Mouse (Mus musculus) hindbrain, embryonic 11.5 days (tissue): ENCODE measurements around the gene Clptm1l. TPM values are rescaled to one million over a fixed set of nuclear protein-coding genes. Genes with fewer than 3 reads are reported as not detected.

Source experiments
- ATAC-seq: fragments of 200-750 bp; cut with Nextera tagmentation; 2 replicates; pipeline ENCODE4 v1.8.0; 2017; ENCODE audit warnings: mild to moderate bottlenecking, moderate TSS enrichment, moderate library complexity; ENCODE audit not compliant: low FRiP score
- DNase-seq: peaks from one replicate; pipeline ENCODE4 v3.0.0-alpha.2; 2015; ENCODE audit warnings: low spot score
- H3K27ac ChIP-seq: fragments of 300-500 bp; sonication (generic); 2 replicates; pipeline ENCODE4 v1.5.1; 2014; ENCODE audit warnings: mild to moderate bottlenecking, low read depth, low read length
- H3K27me3 ChIP-seq: fragments of 300-500 bp; sonication (generic); 2 replicates; pipeline ENCODE4 v1.6.1; 2014; ENCODE audit warnings: mild to moderate bottlenecking, low read length, moderate library complexity, mixed read lengths; ENCODE audit not compliant: control insufficient read depth, insufficient read depth
- H3K36me3 ChIP-seq: fragments of 300-500 bp; sonication (generic); 2 replicates; pipeline ENCODE4 v1.6.1; 2014; ENCODE audit warnings: mild to moderate bottlenecking, low read length, moderate library complexity, mixed read lengths; ENCODE audit not compliant: control insufficient read depth, insufficient read depth
- H3K4me1 ChIP-seq: fragments of 300-500 bp; sonication (generic); replicated peaks from 2 replicates; pipeline ENCODE4 v1.6.1; 2014; ENCODE audit warnings: low read length, mixed read lengths; ENCODE audit not compliant: control insufficient read depth, insufficient read depth
- H3K4me2 ChIP-seq: fragments of 300-500 bp; sonication (generic); replicated peaks from 2 replicates; pipeline ENCODE4 v1.6.1; 2014; ENCODE audit warnings: mild to moderate bottlenecking, low read depth, low read length
- H3K4me3 ChIP-seq: fragments of 300-500 bp; sonication (generic); 2 replicates; pipeline ENCODE4 v1.5.1; 2014; ENCODE audit warnings: low read depth, low read length
- H3K9ac ChIP-seq: fragments of 300-500 bp; sonication (generic); 2 replicates; pipeline ENCODE4 v1.6.1; 2014; ENCODE audit warnings: low read depth, low read length
- H3K9me3 ChIP-seq: fragments of 300-500 bp; sonication (generic); 2 replicates; pipeline ENCODE4 v1.6.1; 2016; ENCODE audit warnings: low read length; ENCODE audit not compliant: control insufficient read depth
- WGBS: fragments of 180-500 bp; shearing (Covaris S2); extraction: QIAGEN DNeasy Blood & Tissue Kit; methylation state at CpG from one replicate; pipeline ENCODE4 v1.1.7; 2014; 5-methylcytosine and 5-hydroxymethylcytosine counted together
- polyA plus RNA-seq: library from polyadenylated mRNA; unstranded; fragments of >200 nt; fragmentation: Nextera tagmentation; extraction: Ambion mirVana; gene quantifications from 2 replicates; pipeline ENCODE4 v1.2.1, GENCODE M21; 2014

Clptm1l gene
- 111 and 112 TPM in 2 replicates for polyA plus RNA-seq

DNA sequence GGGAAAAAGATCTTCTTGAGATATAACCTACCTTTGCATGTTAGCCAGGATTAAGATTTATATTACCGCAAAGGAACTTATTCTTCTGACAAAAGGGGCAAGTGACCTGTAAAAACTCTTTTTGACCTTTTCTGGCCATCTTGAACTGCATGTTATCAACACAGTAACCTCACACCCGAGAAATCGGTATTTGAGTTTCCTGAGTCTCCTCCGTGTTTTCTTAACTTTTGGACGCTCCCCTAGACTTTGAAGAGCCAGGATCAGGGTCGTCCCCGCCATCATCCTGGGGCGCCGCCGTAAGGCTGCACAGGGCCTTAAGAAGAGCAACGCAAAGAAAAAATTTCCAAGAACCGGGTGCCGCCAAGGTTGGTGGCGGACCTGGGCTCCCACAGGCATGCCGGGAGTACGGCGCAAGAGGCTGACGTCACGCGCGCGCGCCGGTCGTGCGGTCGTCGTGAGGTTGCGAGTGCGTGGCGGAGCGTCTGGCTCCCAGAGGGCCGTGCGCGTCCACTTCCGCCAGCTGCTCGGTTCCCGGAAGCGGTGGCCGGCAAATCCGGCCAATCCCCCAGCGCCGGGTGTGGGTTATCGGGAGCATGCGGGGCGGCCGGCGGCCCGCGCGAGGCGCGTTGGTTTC is at the start of gene Clptm1l:
Gene Clptm1l (plus strand): TSS at position 485 of the 634 bp plus-strand sequence.
- Histone ChIP-seq H3K27me3 (no peaks in the 10 kb centered on the region), H3K9me3 (no peaks in the 10 kb centered on the region), H3K4me3 (peak within 1 kb of the TSS; percentile 85), H3K9ac (peak within 1 kb of the TSS; percentile 83), H3K27ac (peak within 1 kb of the TSS; percentile 58), H3K4me1 (0 out of 2 replicates have a peak, but pooled peaks cover 3% of the 10 kb centered on the region), H3K4me2 (peak within 1 kb of the TSS; percentile 86), H3K36me3 (peaks cover 3% of the 10 kb centered on the region; the same call in 1 of the 2 replicates)
- ATAC-seq, result peak; percentile 96
- DNase-seq, result peak; percentile 98
- WGBS, result under 1% methylated on average over 53 of the region's 53 CpGs

DNA sequence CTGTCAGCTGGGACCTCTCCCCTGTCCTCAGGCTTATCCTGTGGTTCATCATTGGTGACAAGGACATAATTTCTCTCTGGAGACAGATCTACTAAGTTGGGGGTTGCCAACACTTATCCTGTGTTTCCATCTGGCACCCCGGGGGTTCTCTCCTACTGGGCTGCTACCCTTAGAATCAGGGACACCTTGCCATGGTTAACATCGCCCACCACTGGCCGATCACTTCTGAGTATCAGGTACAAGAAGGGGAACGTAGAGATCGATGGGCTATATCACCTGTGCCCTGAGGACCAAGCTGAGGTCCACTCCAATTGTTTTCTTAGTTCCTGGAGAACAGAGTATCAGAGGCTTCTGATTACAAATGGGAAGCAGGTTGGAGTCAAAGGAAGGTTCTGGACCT is 39.6 kb upstream of the Clptm1l start:
- H3K4me3 ChIP-seq, result no peak overlapping the region
- no peak for ATAC-seq
- H3K36me3 ChIP-seq, result no peaks in the 10 kb centered on the region
- 95% methylated on average over 5 of the region's 5 CpGs for WGBS
- H3K4me2 ChIP-seq, result no peak overlapping the region
- no peaks in the 10 kb centered on the region for H3K9me3 ChIP-seq
- no peak overlapping the region for H3K27ac ChIP-seq
- no peaks in the 10 kb centered on the region for H3K4me1 ChIP-seq
- H3K9ac ChIP-seq, result no peak overlapping the region
- H3K27me3 ChIP-seq, result no peaks in the 10 kb centered on the region
- DNase-seq, result no peak

DNA sequence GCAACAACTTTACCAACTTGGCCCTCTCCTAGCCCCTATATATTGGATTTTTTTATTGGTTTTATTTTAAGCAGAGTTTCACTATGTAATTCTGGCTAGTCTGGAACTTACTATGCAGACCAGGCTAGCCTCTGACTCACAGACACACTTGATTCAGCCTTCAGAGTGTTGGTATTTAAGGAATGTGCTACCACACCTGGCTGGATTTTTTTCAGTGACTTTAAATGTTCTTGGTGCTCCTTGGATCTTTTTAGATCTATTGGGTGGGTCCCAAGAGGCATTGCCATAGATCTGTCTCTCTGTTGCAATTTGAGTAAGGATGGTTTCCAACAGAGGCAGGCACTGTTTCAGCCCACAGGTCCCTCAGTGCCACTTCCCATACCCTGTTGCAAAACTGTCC is 28.8 kb upstream of the Clptm1l start:
- no peaks in the 10 kb centered on the region for H3K27me3 ChIP-seq
- no peaks in the 10 kb centered on the region for H3K9me3 ChIP-seq
- no peak overlapping the region for H3K9ac ChIP-seq
- ATAC-seq (no peak), DNase-seq (no peak)
- no peaks in the 10 kb centered on the region for H3K36me3 ChIP-seq
- no peak overlapping the region for H3K4me3 ChIP-seq
- no peak overlapping the region for H3K27ac ChIP-seq
- H3K4me1 ChIP-seq, result no peaks in the 10 kb centered on the region
- H3K4me2 ChIP-seq, result no peak overlapping the region

DNA sequence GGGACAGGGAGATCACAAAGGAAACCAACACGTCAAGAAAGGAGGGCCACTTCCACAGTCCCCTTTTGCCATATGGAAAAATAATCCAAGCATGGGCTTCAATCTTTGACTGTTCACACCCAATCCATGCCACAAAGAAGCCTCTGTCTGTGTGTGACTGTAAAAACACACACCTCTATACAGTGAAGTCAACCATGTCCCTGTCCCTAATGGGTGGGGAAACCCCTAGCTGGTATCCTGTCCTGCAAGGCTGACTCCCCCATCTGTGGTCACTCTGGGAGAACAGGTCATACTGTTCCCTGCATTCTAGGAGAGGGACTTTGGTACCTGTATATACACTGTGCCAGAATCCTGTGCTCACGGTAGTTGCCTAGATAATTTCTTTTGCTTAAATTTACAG is 26.5 kb upstream of the Clptm1l start:
- Histone ChIP-seq H3K4me1 (no peaks in the 10 kb centered on the region), H3K36me3 (no peaks in the 10 kb centered on the region), H3K4me3 (no peak overlapping the region), H3K27me3 (no peaks in the 10 kb centered on the region), H3K9ac (no peak overlapping the region), H3K27ac (no peak overlapping the region), H3K9me3 (no peaks in the 10 kb centered on the region), H3K4me2 (no peak overlapping the region)
- DNase-seq (no peak), ATAC-seq (no peak)
- WGBS, result 73% methylated on average over 2 of the region's 2 CpGs

DNA sequence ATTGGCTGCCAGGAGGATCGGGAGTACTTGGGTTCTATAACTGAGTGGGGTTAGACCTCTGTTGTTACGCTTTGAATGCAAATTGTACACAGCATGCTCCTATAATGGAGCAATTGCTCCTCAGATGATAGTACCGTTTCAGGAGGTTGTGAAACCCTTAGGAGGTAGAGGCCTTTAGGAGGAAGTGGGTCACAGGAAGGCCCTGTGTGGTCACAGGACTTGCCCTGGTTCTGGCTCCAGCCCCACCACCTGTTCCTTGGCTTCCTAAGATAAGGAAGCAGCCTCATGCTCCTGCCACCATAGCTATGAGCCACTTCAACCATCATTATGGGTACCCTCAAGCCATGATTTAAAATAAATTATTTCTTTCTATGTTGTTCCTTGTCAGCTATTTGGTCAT is 12.3 kb upstream of the Clptm1l start:
- H3K9ac ChIP-seq, result no peak overlapping the region
- no peaks in the 10 kb centered on the region for H3K9me3 ChIP-seq
- H3K36me3 ChIP-seq, result no peaks in the 10 kb centered on the region
- no peak for DNase-seq
- no peak overlapping the region for H3K4me3 ChIP-seq
- no peaks in the 10 kb centered on the region for H3K4me1 ChIP-seq
- H3K4me2 ChIP-seq, result no peak overlapping the region
- H3K27ac ChIP-seq, result no peak overlapping the region
- no peak for ATAC-seq
- H3K27me3 ChIP-seq, result no peaks in the 10 kb centered on the region
- 87% methylated on average over 3 of the region's 3 CpGs for WGBS

DNA sequence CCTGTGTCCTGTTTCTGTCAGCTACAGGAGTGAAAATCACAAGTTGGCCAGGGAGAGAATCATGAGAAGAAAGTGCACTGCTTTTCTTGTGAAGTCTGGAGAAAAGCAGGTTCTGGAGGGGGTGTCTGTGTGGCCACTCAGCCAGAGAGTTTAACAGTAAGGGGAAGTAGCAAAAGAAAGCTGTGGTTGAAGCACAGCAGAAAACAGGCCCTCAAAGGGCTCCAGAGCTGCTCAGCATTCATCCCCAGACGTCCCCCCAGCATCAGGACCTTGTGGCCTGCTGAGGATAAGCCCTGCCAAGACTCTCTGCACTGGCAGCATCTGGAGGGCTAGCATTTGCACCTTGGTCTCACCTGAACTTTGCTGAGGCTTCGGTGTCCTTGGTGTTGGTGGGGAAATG is 11.3 kb upstream of the Clptm1l start:
- Histone ChIP-seq H3K4me3 (no peak overlapping the region), H3K4me1 (no peaks in the 10 kb centered on the region), H3K9ac (no peak overlapping the region), H3K9me3 (no peaks in the 10 kb centered on the region), H3K27ac (no peak overlapping the region), H3K4me2 (no peak overlapping the region), H3K27me3 (no peaks in the 10 kb centered on the region), H3K36me3 (no peaks in the 10 kb centered on the region)
- ATAC-seq, result no peak
- DNase-seq, result no peak
- 50% methylated on average over 2 of the region's 2 CpGs for WGBS

DNA sequence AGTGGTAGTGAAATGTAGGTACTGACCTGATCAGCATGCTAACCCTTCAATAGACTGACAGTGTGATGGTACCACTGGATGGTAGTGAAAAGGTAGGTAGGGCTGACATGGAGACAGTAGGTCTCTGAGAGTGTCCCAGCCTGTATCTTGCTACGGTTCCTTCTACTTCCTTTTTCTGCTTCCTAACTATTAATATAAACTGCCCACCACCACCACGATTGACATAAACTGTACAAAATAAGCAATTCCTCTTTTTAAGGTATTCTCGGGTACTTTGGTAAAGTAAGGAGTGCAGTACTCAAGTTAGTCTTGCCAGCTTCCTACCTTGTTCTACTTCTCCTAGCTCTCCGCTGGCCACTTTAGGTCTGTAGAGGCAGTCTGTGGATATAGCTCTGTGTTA is 7.5 kb upstream of the Clptm1l start:
- Histone ChIP-seq H3K4me3 (no peak overlapping the region), H3K27me3 (no peaks in the 10 kb centered on the region), H3K4me1 (no peaks in the 10 kb centered on the region), H3K9ac (no peak overlapping the region), H3K9me3 (no peaks in the 10 kb centered on the region), H3K27ac (no peak overlapping the region), H3K4me2 (no peak overlapping the region), H3K36me3 (no peaks in the 10 kb centered on the region)
- ATAC-seq (no peak), DNase-seq (no peak)
- WGBS, result 73% methylated on average over 4 of the region's 4 CpGs

DNA sequence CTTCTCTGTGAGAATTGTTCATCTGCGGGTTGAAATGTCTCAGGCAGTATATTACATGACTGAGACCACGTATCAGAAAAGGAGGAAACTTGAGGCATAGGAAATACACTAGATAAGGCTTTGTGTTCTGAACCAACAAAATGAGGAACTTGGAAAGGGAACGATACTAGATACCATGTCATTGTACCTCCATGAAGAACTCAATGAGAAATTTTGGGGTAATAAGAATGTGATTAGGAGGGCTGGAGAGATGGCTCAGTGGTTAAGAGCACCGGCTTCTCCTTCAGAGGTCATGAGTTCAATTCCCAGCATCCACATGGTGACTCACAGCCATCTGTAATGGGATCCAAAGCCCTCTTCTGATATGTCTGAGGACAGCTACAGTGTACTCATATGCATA is 3.6 kb upstream of the Clptm1l start:
- ATAC-seq (no peak), DNase-seq (no peak)
- H3K9me3 ChIP-seq, result no peaks in the 10 kb centered on the region
- H3K27ac ChIP-seq, result no peak overlapping the region
- H3K36me3 ChIP-seq, result no peaks in the 10 kb centered on the region
- 0 out of 2 replicates have a peak, but pooled peaks cover 3% of the 10 kb centered on the region for H3K4me1 ChIP-seq
- WGBS, result 85% methylated on average over 4 of the region's 4 CpGs
- no peak overlapping the region for H3K4me2 ChIP-seq
- no peak overlapping the region for H3K4me3 ChIP-seq
- no peak overlapping the region for H3K9ac ChIP-seq
- no peaks in the 10 kb centered on the region for H3K27me3 ChIP-seq

DNA sequence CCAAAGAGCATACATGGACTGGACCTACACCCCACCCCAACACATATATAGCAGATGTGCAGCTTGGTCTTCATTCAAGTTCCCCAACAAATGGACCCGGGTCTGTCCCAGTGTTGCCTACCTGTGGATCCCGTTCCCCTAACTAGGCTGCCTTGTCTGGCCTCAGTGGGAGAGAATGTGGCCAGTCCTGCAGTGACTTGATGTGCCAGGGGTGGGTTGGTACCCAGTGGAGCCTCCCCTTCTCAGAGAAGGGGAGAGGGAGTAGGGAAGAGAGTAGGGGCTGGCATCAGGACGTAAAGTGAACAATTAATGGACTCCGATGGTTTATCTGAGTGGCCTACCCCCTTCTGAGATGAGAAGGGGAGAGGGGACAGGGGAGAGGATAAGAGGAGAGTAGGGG is 760 bp upstream of the Clptm1l start:
- H3K4me2 ChIP-seq, result peak overlapping the region; percentile 86
- no peaks in the 10 kb centered on the region for H3K27me3 ChIP-seq
- peaks cover 3% of the 10 kb centered on the region; the same call in 1 of the 2 replicates for H3K36me3 ChIP-seq
- WGBS, result 54% methylated on average over 4 of the region's 4 CpGs
- peak; percentile 22 for DNase-seq
- H3K27ac ChIP-seq, result no peak overlapping the region
- peak overlapping the region; percentile 83 for H3K9ac ChIP-seq
- no peaks in the 10 kb centered on the region for H3K9me3 ChIP-seq
- peak overlapping the region; percentile 85 for H3K4me3 ChIP-seq
- ATAC-seq, result peak; percentile 21; the same call in 1 of the 2 replicates
- H3K4me1 ChIP-seq, result 0 out of 2 replicates have a peak, but pooled peaks cover 3% of the 10 kb centered on the region
